Mouse (Mus musculus): ENCODE data around the gene Trp53i13.

Gene Trp53i13

GRCm38 (mm10) chr11:77491123-77491501 lies 24.7 kb downstream of the Trp53i13 start:
- DNase-seq = peak; percentile 93

GRCm38 (mm10) chr11:77490451-77490850 lies 25.3 kb downstream of the Trp53i13 start:
- DNase-seq = no peak

- DNase-seq = peak; percentile 74
Observed at GRCm38 (mm10) chr11:77489591-77490235, 26.1 kb downstream of the Trp53i13 start, which contains the start of gene Ankrd13b. Gene Ankrd13b, minus strand, starts transcription at chr11:77489678.

- no peak for DNase-seq
Observed at GRCm38 (mm10) chr11:77488771-77489581, 26.8 kb downstream of the Trp53i13 start.

GRCm38 (mm10) chr11:77486798-77487197 lies 29.0 kb downstream of the Trp53i13 start:
- no peak for DNase-seq

GRCm38 (mm10) chr11:77485229-77485628 lies 30.6 kb downstream of the Trp53i13 start:
- no peak for DNase-seq

- no peak for DNase-seq
Observed at GRCm38 (mm10) chr11:77483510-77484255, 32.1 kb downstream of the Trp53i13 start.

GRCm38 (mm10) chr11:77483043-77483442 lies 32.7 kb downstream of the Trp53i13 start:
- DNase-seq = no peak

GRCm38 (mm10) chr11:77476895-77477294 lies 38.9 kb downstream of the Trp53i13 start:
- DNase-seq = no peak

- DNase-seq = no peak
Observed at GRCm38 (mm10) chr11:77476216-77476615, 39.6 kb downstream of the Trp53i13 start.

GRCm38 (mm10) chr11:77472775-77473174 lies 43.0 kb downstream of the Trp53i13 start:
- no peak for DNase-seq

- DNase-seq = no peak
Observed at GRCm38 (mm10) chr11:77471407-77471806, 44.4 kb downstream of the Trp53i13 start.

- no peak for DNase-seq
Observed at GRCm38 (mm10) chr11:77468397-77468796, 47.4 kb downstream of the Trp53i13 start.

GRCm38 (mm10) chr11:77467784-77468183 lies 48.0 kb downstream of the Trp53i13 start:
- DNase-seq = peak; percentile 87

GRCm38 (mm10) chr11:77467157-77467556 lies 48.6 kb downstream of the Trp53i13 start:
- peak; percentile 86 for DNase-seq

GRCm38 (mm10) chr11:77466544-77466943 lies 49.2 kb downstream of the Trp53i13 start:
- DNase-seq = no peak

- DNase-seq = no peak
Observed at GRCm38 (mm10) chr11:77465111-77465510, 50.7 kb downstream of the Trp53i13 start.

- DNase-seq = no peak
Observed at GRCm38 (mm10) chr11:77464684-77465083, 51.1 kb downstream of the Trp53i13 start.

- DNase-seq = no peak
Observed at GRCm38 (mm10) chr11:77463786-77464185, 52.0 kb downstream of the Trp53i13 start.

- no peak for DNase-seq
Observed at GRCm38 (mm10) chr11:77463101-77463445, 52.7 kb downstream of the Trp53i13 start.

- DNase-seq = peak; percentile 82
Observed at GRCm38 (mm10) chr11:77462283-77463100, 53.3 kb downstream of the Trp53i13 start, which contains the start of gene Coro6. Gene Coro6, plus strand, starts transcription at chr11:77462411.

GRCm38 (mm10) chr11:77461856-77462255 lies 53.9 kb downstream of the Trp53i13 start:
- DNase-seq = no peak

Measured in lung, postnatal 14 days (tissue).